Mouse (Mus musculus) heart, postnatal 0 days (tissue): ENCODE measurements at regions not wholly inside any gene's neighbourhood (a gene's known extent, or its start where the extent isn't known, plus 50 kb on each side); places are given as distances from the start of the nearest gene placed in this dataset.

Source experiments
- CTCF ChIP-seq: IDR thresholded peaks from 2 replicates; pipeline ENCODE4 v1.5.1; 2016; ENCODE audit warnings: antibody characterized with exemption, control low read depth, low read depth
- EP300 ChIP-seq: IDR thresholded peaks from 2 replicates; pipeline ENCODE4 v1.6.1; 2016; ENCODE audit warnings: antibody characterized with exemption, low read depth

DNA sequence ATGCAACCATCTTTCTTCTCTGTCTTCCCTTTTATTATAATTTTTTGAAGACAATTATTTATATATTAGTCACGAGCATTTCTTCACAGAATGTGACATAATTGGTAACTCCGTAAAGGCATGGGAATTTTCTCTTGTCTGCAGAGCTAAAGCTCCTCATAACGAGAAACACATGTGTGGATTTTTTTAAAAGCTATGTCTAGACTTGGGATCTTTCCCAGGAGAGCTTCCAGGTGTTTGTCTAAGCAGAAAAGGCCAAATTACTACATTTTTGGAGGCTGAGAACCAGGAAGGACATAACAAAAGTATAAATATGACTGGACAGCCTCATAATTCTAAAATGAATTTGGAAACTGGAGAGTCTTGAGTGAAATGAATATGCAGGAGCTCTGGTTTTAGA is 125.2 kb upstream of the Tmc3 start:
- TF ChIP-seq EP300 = no peak
- TF ChIP-seq CTCF = no peak
